Mouse (Mus musculus) induced T-regulatory cell, adult 2 months (primary cell): Measurements from ENCODE around the gene Zc3h13.

Source experiments
- DNase-seq: peaks from one replicate; pipeline ENCODE4 v3.0.0-alpha.2; 2012; ENCODE audit warnings: low read depth

Gene Zc3h13

DNA sequence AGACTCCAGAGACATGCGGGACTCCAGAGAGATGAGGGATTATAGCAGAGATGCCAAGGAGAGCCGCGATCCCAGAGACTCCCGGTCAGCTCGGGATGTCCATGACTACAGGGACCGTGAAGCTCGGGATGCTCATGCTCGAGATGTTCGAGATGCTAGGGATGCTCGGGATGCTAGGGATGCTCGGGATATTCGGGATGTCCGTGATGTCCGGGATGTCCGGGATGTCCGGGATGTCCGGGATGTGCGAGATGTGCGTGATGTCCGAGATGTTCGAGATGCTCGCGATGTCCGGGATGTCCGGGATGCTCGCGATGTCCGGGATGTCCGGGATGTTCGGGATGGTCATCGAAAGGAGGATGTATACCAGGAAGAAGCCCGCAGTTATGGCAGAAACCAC lies 39.2 kb downstream of the Zc3h13 start:
- no peak for DNase-seq

DNA sequence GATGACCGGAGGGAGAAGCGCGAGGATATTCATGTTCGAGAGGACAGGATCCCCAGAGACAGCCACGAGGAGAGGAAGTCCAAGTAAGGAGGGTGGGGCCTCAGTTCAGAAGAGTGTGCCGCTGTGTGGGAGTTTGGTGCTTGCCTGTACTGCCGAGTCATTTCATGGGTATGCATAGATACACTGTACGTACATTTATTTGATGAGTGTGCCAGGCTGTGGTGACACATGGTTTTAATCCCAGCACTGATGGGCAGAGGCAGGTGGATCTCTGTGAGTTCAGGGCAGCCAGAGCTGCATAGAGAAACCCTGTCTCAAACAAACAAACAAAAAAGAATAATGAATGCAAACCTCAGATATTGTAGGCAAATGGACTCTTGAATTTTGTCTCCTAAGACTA lies 43.9 kb downstream of the Zc3h13 start:
- DNase-seq, result no peak

DNA sequence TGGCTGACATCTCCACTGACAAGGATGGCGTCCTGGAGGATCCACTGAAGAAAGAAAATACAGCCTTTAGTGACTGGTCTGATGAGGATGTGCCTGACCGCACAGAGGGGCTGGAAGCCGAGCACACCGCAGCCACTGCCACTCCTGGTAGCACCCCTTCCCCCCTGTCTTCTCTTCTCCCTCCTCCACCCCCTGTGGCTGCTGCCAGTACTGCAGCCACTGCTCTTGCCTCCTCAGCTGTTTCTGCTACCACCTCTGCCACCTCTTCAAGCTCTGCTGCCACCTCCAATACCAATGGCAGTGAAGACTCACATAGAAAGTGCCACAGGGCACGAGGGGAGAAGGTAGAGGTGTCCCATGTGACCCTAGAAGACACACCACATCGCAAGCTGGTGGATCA lies 46.4 kb downstream of the Zc3h13 start:
- DNase-seq, result peak; percentile 50

DNA sequence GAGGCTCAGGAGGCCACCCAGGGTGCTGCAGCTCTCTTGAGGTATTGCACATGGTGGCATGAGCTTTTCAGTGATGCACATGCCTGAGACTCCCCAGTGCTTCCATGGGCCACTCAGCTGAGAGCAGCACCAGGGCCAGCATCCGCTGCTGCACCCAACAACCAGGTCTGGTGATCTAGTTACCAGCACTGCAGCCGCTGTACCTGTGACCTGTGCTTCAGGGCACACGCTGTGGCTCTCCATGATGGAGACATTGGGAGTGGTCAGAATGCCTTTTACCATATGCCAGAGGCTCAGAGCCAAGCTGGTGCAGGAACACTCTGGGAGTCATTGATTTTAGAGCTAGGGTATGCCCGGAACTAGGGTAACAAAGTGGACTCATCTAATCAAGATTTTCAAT lies 50.1 kb downstream of the Zc3h13 start:
- no peak for DNase-seq

DNA sequence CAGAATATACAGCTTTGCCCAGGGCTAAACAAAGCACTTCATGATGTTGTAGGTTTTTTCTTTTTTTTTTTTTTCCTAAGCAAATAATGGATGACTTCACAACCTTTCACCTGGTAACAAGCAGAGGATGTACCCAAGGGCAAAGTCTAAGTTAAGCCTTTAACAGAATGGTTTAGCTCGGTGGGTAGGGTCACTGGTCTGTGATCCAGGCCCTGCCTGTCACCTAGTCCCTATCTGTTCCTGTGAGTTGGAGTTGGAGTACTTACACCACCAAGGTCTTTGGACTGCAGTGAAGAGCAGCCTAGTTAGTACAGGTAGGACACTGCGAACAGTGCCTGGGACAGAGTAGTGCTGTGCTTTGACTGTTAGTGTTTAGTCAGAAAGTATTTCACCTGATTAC lies 53.7 kb downstream of the Zc3h13 start:
- DNase-seq, result no peak

DNA sequence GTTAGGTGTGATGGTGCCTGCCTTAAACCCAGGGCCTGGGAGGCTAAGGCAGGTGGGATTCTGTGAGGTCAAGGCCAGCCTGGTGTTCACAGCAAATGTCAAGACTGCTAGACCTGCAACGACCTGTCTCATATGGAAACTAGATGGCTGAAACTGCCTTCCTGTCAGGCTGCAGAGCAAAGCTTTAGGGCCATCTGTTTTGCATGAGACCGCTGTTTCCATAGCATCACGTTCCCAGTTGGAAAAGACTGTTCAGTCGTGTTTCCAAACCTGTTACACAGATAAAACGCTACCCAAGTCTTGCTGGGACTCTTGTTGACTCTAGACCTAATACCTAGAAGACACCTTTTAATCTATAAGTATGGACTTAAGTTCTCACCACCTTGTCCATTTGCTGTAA lies 61.9 kb downstream of the Zc3h13 start:
- no peak for DNase-seq

DNA sequence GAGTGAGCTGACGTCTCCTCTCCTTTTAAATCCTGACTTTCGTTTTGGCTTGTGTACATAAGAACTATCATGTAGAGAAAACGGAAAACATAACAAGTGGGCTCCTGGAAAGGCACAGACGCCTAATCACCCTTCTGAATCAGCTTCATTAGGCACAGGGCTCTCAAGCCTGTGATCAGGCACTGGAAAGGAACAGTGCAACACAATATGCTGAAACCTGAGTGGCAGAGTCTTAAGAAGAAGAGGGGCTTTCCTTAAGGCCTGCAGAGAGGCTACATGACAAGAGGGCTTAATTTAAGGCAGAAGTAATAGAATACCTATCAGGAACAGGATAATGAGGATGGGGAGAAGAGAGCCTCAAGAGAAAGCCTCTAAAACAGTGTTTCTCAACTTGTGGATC lies 67.5 kb downstream of the Zc3h13 start:
- DNase-seq, result no peak

DNA sequence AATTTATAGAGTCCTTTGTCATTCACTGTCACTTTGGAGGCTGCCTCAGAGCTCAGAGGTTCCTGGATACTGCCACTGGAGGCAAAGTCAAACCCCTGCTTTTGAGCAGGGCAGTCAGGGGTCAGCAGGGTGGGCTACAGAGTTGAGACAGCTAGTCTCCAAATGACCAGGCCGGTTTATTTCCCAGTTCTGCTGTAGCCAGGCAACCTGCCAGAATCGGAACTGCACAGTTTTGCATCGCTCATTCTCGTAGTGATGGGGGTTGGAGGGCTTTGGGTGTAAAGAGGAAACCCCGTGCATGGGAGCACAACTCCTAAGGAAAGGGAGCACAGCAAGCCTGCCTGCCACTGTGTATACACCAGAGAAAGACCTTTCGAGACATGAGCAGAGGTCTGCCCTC lies 79.1 kb downstream of the Zc3h13 start:
- no peak for DNase-seq

DNA sequence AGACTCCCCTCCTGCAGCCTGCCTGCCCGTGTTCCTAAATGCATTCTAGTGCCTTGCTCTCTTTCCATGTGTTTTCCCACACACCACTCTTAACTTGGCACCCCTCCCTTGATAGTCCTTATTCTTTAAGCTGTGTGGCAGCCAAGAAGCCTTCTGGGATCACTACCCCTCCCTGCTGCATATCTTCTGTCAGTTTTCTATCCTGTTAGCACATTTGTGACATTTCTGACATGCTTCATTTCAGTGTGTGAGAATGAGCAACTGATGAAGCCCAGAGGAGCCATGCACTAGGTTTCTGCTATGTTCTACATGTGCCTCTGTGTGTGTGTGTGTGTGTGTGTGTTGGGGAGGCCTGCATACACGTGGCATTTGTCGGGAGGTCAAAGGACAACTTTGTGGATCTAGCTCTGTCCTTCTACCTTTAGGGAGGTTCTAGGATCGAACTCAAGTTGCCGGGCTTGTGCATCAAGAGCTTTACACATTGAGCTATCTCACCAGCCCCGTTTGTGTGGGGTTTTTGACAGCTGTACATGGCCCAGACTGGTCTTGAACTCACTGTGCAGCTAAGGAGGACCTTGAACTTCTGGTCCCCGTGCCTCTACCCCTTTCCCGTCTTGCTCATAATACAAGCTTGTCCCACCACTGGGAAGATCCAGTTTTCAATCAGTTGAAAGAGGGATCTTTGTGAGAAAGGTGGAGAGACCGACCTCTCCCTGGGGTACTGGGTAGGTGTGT lies 81.3 kb downstream of the Zc3h13 start:
- DNase-seq, result no peak

DNA sequence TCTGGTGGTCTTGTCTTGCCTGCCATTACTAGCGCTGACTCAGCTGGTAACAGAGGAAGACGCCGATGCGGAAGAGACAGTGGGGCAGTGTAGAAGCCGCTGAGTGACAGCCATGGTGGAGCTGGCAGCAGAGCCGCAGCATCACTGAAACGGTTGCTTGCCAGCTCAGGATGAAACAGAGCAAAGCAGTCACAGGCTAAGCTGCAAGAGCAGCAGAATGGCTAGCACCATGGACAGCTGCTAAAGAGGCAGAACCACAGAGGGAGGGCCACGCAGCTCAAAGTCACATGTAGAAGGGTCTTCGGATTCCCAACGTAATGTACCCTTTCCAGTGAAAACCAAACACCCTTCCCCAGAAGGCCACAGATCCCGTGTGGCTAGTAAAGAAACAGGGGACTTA lies 82.6 kb downstream of the Zc3h13 start:
- peak; percentile 21 for DNase-seq

DNA sequence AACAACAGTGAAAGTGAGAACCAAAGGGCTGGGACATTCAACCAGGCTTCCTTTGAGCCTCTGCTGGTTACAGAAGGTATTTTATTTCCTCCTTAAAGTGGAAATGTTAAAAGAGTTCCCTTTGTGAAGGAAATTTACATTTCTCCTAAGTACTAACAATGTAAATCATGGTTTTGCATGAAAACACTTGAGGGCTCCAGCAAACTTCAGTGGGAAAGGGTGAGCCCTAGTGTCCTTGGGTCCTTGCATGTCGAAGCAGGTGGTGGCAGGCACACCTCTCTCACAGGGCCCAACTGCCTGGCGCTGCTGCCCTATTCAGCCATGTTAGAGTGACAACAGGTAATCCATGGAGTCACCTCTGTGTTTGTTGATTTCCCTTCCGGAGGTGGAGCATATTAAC lies 83.3 kb downstream of the Zc3h13 start:
- DNase-seq, result no peak

DNA sequence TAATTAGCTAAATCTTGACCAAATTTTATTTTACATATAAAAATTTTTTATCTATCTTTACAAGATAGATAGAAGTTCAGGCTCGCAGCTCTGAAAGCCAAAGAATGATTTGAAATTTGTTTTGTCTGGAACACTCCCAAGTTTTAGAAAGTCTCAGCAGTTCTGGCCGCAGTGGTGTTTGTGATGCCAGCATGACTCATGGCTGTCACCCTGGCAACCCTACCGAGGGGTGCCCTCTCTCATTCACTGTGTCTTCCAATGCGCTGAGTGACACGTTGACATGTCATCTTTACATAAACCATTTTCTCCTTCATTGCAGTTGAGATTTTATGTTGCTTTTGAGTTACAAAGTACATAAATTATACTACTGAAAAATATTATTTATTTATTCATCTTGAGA lies 85.7 kb downstream of the Zc3h13 start:
- DNase-seq, result no peak

DNA sequence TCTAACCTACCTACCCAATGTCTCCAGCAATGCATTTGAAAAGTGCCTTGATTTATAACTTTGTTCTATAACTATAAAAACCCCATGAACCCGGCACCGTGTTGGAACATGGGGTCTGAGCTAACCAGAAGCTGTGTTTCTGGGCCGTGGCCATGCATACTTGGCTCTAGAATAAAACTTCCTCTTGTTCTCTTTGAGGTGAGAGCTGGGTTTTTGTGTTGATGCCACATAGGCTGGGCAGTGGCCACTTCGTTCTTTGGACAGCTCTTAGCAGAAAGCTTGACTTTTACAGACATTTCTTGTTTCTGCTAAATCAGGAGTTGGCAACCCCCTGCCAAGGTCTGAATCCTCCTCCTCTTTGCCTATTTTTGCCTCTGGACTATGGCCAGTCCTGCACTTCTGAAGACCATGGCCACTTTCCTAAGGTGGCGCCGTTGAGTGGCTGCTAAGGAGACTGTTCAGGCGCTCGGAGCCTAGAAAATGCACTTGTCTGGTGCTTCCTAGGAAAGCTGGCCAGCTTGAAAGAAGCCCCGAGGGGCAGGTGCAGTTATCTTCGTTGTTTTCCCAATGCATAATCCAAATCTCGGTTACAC lies 90.9 kb downstream of the Zc3h13 start:
- no peak for DNase-seq

DNA sequence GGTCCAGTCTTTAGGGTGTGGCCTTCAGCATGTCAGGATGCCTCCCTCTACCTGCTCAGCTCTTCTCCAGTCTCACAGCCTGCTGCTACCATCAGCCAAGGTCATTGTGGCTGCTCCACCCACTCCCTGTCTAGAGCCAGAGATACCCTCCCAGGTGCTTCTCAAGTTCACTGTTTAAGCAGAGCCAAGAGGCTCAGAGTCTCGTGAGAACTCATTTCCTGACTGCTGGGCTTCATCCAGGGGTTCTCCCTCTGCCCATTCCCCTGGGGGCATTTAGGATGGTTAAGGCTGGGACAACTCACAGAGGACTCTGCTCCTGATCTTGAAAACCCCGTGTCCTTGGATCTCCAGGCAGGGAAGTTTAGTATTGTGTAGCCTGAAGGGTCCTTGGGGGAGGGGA lies 92.1 kb downstream of the Zc3h13 start:
- no peak for DNase-seq

DNA sequence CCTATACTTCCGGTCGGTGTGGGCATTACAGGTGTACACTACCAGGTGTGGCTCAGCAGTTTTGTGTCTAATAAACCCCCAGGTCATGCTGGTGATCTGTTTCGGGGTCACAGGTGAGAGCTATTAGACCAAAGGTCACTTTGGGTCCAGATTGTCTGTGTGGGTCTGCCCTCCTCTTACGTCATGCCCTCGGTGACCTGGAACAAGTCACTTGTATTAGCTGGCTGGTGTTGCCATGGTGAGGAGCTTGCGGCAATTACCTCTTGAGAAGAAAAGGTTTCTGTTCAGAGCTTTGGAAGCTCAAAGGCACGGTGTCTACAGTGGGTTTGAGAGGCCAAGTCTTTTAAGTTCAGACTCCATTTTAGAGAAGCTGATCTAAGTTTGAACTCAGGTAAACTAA lies 93.4 kb downstream of the Zc3h13 start:
- DNase-seq, result no peak
